ENCODE assay signal across 16 mouse cellular contexts in the genomic region with DNA sequence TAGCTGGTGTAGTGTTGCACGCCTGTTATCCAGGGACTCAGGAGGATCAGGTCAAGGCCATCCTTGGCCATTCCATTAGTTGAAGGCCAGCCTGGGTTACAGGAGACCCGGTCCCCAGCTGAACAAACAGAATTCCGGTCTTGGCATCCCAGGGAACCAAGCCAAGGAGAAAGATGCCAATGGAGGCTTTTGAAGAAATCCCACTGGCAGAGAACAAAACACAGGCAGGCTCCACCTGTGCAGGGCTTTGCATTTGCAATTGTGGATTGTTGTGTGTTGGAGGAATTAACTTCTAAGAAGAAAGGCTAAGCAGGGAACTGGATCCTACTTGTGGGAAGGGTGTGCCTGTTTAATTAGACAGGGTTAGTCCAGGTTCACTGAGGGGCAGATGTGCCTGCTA. TPM values are rescaled to one million over a fixed set of nuclear protein-coding genes. Genes with fewer than 3 reads are reported as not detected.
DNase-seq lines count a peak whose midpoint lies in the region; ATAC-seq and TF ChIP-seq lines count a peak whose summit lies in the region.
"Had no signal": no experiment of that assay in that cellular context is flagged by ENCODE, and none has a peak within 500 bp of the region (broad histone marks: within the 10 kb centered on the region; RNA-seq: fewer than 3 reads in every experiment).

No protein-coding gene starts in this region.

- H3K27ac ChIP-seq in heart, embryonic 13.5 days (replicated peaks) = peak overlapping the region; percentile 94
- H3K27ac ChIP-seq in lung, embryonic 14.5 days (ENCODE audit: low read depth) = peak overlapping the region; percentile 38; the same call in 1 of the 2 replicates
- H3K27ac ChIP-seq in small intestine, adult 2 months (ENCODE audit: insufficient read depth, low read depth, low read length) = peak overlapping the region; percentile 16; the same call in 1 of the 2 replicates
- H3K27ac ChIP-seq: hindbrain, embryonic 15.5 days; layer of hippocampus, adult 2 months; left cerebral cortex, adult 2 months had no signal

- H3K9ac ChIP-seq in heart, embryonic 13.5 days = no peak overlapping the region
- H3K9ac ChIP-seq in lung, embryonic 14.5 days = no peak overlapping the region
- H3K9ac ChIP-seq: hindbrain, embryonic 15.5 days had no signal

- no peaks in the 10 kb centered on the region for H3K27me3 ChIP-seq in heart, embryonic 13.5 days (replicated peaks)
- H3K27me3 ChIP-seq in lung, embryonic 14.5 days (ENCODE audit: insufficient read depth, low read length) = no peaks in the 10 kb centered on the region
- H3K27me3 ChIP-seq in small intestine, adult 2 months (ENCODE audit: control insufficient read depth, insufficient read depth, low read length) = no peaks in the 10 kb centered on the region
- H3K27me3 ChIP-seq: CH12.LX; hindbrain, embryonic 15.5 days had no signal

- H3K9me3 ChIP-seq in heart, embryonic 13.5 days = no peaks in the 10 kb centered on the region
- no peaks in the 10 kb centered on the region for H3K9me3 ChIP-seq in lung, embryonic 14.5 days (ENCODE audit: low read depth, low read length)
- H3K9me3 ChIP-seq: hindbrain, embryonic 15.5 days had no signal

- TF ChIP-seq CTCF in lung, embryonic 14.5 days (IDR thresholded peaks at IDR 0.05; ENCODE audit: low read depth) = no peak
- no peak for TF ChIP-seq CTCF in small intestine, adult 2 months (IDR thresholded peaks at IDR 0.05; ENCODE audit: extremely low read depth, insufficient read length, insufficient replicate concordance, low read depth, low read length)

- peaks cover 80% of the 10 kb centered on the region for H3K4me1 ChIP-seq in heart, embryonic 13.5 days
- peaks cover 19% of the 10 kb centered on the region for H3K4me1 ChIP-seq in lung, embryonic 14.5 days (ENCODE audit: insufficient read depth)
- H3K4me1 ChIP-seq in small intestine, adult 2 months (ENCODE audit: control insufficient read depth, insufficient read depth, insufficient read length, low read length) = peaks cover 48% of the 10 kb centered on the region

- H3K4me2 ChIP-seq in heart, embryonic 13.5 days = no peak overlapping the region
- H3K4me2 ChIP-seq in lung, embryonic 14.5 days = no peak overlapping the region
- H3K4me2 ChIP-seq: hindbrain, embryonic 15.5 days had no signal

- TF ChIP-seq POLR2A in small intestine, adult 2 months (IDR thresholded peaks at IDR 0.05; ENCODE audit: low read depth, low read length) = no peak

- DNase-seq in adrenal gland, adult 2 months = peak; percentile 36
- no peak for DNase-seq in adrenal gland, adult 8-10 months
- no peak for DNase-seq in heart, postnatal 4 days
- DNase-seq in lung, embryonic 14.5 days = no peak
- no peak for DNase-seq in lung, postnatal 36 days
- DNase-seq in lung, postnatal 25 days (ENCODE audit: low spot score) = no peak
- DNase-seq: adrenal gland, postnatal 14 days; cerebellum, adult 9-10 months; kidney, adult 8-10 months; right cerebral cortex, postnatal 14 days had no signal

- 62% methylated on average over 3 of the region's 3 CpGs for WGBS in heart, embryonic 13.5 days
- WGBS in lung, embryonic 14.5 days = 47% methylated on average over 3 of the region's 3 CpGs
- WGBS in small intestine, adult 2 months = 42% methylated on average over 3 of the region's 3 CpGs

- no peak for ATAC-seq in heart, embryonic 13.5 days (ENCODE audit: extremely low read depth, insufficient number of reproducible peaks, low FRiP score, low TSS enrichment)
- ATAC-seq in lung, embryonic 14.5 days (ENCODE audit: insufficient read depth) = no peak

- H3K36me3 ChIP-seq in heart, embryonic 13.5 days = 0 out of 2 replicates have a peak, but pooled peaks cover 11% of the 10 kb centered on the region
- no peaks in the 10 kb centered on the region for H3K36me3 ChIP-seq in lung, embryonic 14.5 days (ENCODE audit: insufficient read depth)
- peaks cover 3% of the 10 kb centered on the region; the same call in 1 of the 2 replicates for H3K36me3 ChIP-seq in small intestine, adult 2 months (ENCODE audit: control insufficient read depth, insufficient read depth, low read length)
- H3K36me3 ChIP-seq: hindbrain, embryonic 15.5 days had no signal

- no peak overlapping the region for H3K4me3 ChIP-seq in heart, embryonic 13.5 days
- H3K4me3 ChIP-seq in lung, embryonic 14.5 days (ENCODE audit: low read depth, low read length) = no peak overlapping the region
- H3K4me3 ChIP-seq in small intestine, adult 2 months (ENCODE audit: low read depth, low read length) = no peak overlapping the region
- H3K4me3 ChIP-seq: hindbrain, embryonic 15.5 days; layer of hippocampus, adult 2 months; left cerebral cortex, adult 2 months had no signal

RNA-seq across cellular contexts. Expression of a gene that starts 47.0 kb away (rescaled TPM):
- total RNA-seq in adrenal gland, adult 2 months (2021) = 10 to 100 TPM; 67.8 to 83.7 TPM
- 52.2 and 52.3 TPM in 2 replicates for polyA plus RNA-seq in adrenal gland, adult 2 months (2012; rRNA removed)
- 10 to 100 TPM; 59.3 to 80.6 (median 74.3) TPM for total RNA-seq in adrenal gland, adult 8-10 months (2022)
- 30.4 and 32.2 TPM in 2 replicates for polyA plus RNA-seq in heart, embryonic 13.5 days (2015; fragmentation: Nextera tagmentation; extraction: Ambion mirVana)
- total RNA-seq in heart, postnatal 4 days (2021) = 100 to 1,000 TPM; 288 to 301 TPM
- 20.8 and 20.9 TPM in 2 replicates for polyA plus RNA-seq in lung, embryonic 14.5 days (2014; fragmentation: Nextera tagmentation; extraction: Ambion mirVana)
- 55.4 and 99.8 TPM in 2 replicates for polyA plus RNA-seq in small intestine, adult 2 months (2012; rRNA removed)

Comparison
In these comparisons a context has a peak if more than half of its experiments do, and no peak if none do; other contexts are left out.
1. H3K27ac ChIP-seq: peak in every context shown above with its lines; median percentile 94 in heart, embryonic 13.5 days; 38 in lung, embryonic 14.5 days; 16 in small intestine, adult 2 months.